Mouse (Mus musculus) adrenal gland, postnatal 36 days (tissue): ENCODE measurements at regions not wholly inside any gene's neighbourhood (a gene's known extent, or its start where the extent isn't known, plus 50 kb on each side); places are given as distances from the start of the nearest gene placed in this dataset.
A peak's percentile ranks its signal among the peaks of the same experiment; 100 is the strongest.

ENCODE experiments used
- DNase-seq, 2 experiments: peaks; one replicate each; pipeline ENCODE4 v3.0.0; 2021; ENCODE audit warnings: mixed read lengths in 1 of 2

DNA sequence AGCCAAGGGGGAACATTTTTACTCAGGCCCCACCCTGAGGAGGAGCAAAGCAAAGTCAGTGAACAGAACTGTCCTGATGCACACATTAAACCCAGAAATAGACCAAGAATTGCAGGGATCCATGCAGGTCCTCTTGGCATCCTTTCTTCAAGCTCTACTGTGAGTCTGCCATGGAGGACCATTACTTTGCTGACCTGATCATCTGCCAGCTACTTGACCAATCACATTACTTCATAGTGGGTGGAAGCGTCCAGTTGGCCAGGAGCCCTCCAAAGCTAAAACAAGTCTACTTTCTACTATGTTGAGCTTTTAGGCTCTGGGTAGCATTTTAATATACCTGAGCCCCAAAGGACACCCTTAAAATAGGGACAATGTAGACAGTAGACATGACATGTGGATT is 98.6 kb upstream of the Lgalsl start:
- no peak for DNase-seq

DNA sequence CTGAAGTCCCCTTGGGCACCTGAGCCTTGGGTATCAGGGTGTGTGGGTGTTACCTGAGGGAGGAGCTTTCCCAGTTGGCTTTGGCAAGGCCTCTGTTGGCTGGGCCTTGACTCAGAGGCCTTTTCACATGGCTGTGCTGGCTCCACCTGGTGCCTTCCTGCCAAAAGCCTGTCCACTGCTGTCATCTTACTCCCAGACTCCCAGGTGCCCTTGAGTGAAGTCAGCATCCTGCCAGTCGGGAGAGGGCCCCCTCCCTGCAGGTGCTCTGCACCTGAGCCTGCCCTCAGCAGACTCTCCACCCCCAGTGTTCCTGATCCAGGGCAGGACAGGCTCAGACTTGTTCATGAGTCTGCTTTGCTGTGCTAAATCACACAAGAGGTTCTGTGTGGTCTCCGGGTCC is 99.2 kb upstream of the Lgalsl start:
- no peak for DNase-seq

DNA sequence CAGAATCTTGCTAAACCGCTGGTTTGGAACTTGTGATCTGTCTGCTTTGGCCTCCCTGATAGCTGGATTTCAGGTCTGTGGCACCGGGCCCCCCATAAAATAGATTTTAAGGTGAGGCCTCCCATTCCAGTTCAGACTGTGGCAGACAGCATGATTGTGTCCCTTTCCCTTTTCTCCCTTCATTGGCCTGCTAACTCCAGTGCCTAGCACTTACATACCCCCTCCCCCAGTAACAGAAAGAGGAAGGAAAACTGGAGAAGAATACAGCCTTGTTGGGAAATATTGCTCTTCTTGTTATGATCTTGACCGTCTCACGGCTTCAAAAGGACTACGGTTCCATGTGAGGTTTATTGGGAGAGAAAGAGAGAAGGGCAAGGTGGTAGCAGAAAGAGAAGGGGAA is 99.7 kb upstream of the Lgalsl start:
- DNase-seq: no peak

GRCm38 (mm10) chr11:20934191-20935062 is 103.6 kb upstream of the Lgalsl start:
- no peak for DNase-seq

DNA sequence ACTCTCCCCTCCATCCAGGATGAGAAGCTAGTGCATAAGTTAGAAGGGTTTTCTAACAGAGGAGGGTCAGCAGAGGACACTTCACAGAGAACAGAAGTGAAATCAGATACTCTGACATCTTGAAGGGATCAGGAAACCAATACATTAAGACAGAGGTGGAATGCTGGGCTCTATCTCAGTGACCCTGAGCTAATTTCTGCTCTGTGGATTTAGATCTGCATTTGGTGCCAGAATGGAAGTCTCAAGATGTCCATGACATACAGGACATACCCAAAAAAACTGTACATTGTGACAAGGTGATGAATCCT is 104.2 kb upstream of the Lgalsl start:
- no peak for DNase-seq

- no peak for DNase-seq
Measured at GRCm38 (mm10) chr11:20935910-20936309, 105.1 kb upstream of the Lgalsl start.

DNA sequence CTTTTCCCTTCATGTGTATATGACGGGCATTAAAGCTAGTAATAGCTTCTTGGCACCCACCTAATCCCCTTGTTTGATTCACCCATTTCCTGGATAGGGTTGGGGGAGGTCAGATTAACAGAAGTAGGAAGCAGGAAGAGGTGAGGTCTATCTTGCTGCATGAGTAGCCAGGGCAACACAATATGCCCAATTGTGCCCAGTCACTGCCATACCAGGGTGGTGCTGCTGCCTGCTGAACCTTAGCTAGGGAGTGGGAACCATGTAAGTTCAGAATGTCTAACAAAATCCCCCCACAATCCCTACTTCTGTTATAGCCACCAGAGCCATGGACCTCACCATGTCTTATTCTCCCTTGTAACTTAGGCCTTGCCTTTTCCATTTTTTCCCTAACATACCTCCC is 106.1 kb upstream of the Lgalsl start:
- no peak for DNase-seq

- DNase-seq: no peak
Measured at GRCm38 (mm10) chr11:20937942-20938341, 107.1 kb upstream of the Lgalsl start.

GRCm38 (mm10) chr11:20939644-20940043 is 108.8 kb upstream of the Lgalsl start:
- DNase-seq: no peak

DNA sequence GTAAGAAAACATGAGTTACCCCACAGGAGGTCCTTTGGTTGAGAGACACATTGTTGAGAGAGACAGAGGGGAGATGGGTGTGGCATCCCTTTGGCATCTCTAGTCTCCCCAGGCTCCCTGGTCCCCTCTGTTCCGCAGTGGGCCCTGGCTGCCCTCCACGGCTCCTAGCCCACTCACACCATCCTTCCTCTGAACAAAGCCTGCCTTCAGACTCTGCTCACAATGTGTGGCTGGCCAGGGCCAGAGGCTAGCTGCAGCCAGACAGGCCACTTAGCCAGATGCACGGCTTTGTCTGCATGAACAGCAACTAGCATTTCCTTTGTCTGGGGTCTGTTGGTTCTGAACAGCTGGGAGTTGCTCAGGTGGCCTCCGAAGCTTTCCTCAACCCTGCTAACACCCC is 110.7 kb upstream of the Lgalsl start:
- DNase-seq: no peak

- no peak for DNase-seq
Measured at GRCm38 (mm10) chr11:20955561-20955960, 124.7 kb upstream of the Lgalsl start.

- DNase-seq: no peak
Measured at GRCm38 (mm10) chr11:20957766-20958165, 126.9 kb upstream of the Lgalsl start.

DNA sequence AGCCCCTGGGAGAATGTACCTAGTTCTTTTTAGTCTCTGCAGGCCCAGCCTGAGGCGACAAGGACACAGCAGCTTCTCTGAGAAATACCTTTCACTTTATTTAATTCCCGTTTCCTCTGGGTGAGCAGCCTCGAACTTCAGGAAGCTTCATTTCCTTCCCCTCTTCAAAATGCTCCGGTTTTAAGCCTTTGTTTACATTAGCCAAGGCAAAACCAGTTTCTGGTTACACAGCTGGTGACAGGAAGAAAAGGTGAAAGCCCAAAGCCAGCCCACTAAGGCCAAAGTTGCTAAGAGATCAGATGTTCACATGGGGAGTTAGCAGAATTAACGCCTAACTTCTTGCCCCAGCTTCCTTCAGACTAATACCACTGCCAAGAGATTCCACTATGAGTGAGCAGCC is 127.4 kb upstream of the Lgalsl start:
- peak in 1 of 2 experiments; percentile 11 for DNase-seq

DNA sequence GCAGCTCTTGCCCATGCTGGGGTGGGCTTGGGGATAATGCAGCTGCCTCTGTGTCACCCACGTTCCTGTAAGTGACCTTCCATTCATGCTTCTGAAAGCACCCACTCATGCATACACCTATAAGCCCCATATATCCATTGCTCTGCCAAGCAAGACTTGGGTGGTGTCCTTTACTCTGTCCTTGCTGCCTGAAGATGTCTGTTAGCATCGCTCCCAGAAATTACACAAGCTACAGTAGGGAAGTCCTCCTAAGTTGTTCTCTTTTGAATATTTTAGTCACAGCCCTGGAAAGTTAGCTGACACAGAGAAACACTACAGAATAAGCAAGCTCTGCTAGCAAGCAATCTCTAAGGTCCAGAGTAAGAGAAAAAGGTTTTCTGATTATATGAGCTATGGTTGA is 129.2 kb upstream of the Lgalsl start:
- no peak for DNase-seq

DNA sequence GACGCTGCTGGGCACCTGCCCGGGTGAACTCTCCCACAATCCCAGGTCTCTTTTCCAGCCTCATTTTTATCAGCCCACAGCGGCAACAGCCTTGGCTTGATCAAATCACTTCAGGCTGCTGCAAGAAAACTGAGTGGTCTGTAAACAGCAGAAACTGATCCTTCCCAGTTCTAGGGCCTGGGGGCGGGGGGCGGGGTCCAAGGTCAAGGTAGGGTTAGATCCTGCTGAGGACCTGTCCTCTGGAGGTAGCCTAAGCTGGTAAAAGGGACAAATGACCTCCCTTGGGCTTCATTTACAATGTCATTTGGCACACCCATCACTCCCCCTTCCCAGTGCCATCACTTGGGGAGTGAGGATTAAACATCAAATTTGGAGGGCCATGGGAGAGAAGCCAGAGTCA is 129.9 kb upstream of the Lgalsl start:
- DNase-seq: no peak

GRCm38 (mm10) chr11:20961626-20962025 is 129.5 kb upstream of the Peli1 start:
- DNase-seq: no peak

GRCm38 (mm10) chr11:20965575-20966239 is 125.4 kb upstream of the Peli1 start:
- DNase-seq: no peak

DNA sequence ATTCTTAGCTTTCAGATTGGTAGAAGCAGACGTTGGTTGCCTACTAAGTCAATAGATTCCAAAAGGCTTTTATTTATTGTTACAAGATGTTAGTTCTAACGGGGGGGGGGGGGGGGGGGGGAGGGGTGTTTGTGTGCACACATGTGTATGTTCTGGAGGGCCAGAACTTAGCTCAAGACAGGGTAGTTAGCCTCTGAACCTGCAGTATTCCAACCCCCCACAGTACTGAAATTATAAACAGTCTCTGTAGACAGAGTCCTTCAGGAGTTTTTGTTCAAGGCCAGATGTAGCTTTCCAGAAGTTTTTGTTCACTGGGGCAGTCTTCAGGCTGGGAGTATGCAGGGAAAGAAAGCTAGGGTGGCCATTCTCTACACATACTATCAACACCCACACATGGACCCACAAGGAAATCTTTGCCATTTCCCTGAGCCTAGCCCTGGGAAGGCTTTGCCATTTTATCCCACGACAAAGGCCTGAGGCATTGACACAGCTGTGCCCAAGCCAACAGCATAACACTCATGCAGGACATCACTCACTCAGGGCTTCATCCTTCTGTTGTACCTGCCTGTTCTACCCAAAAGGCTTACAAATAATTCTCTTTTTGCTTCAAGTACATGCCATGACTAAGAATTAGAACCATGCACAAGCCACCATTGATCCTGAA is 123.6 kb upstream of the Peli1 start:
- DNase-seq: no peak

- DNase-seq: no peak
Measured at GRCm38 (mm10) chr11:20968341-20968740, 122.8 kb upstream of the Peli1 start.

DNA sequence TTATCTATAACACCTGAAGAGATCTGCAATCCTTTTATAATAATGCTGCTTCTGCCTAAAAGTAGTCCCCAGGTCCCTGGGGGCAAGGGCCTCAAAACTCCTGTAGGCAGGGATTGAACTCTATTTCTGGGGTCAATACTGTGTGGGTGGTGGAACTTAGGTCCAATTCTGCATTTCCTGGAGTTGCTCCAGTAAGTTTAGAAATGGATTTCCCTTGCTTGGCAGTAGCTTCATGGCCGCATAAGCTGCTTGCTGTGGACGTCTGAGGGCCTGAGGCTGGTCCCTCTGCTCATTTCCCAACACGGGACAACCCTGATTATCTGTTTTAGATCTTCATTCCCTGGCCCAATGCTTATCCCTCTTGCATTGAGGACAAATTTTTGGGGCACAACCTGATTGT is 118.0 kb upstream of the Peli1 start:
- no peak for DNase-seq

- no peak for DNase-seq
Measured at GRCm38 (mm10) chr11:20981588-20981987, 109.5 kb upstream of the Peli1 start.

- no peak for DNase-seq
Measured at GRCm38 (mm10) chr11:20982010-20982409, 109.1 kb upstream of the Peli1 start.

GRCm38 (mm10) chr11:20982500-20982899 is 108.6 kb upstream of the Peli1 start:
- no peak for DNase-seq
